Mouse (Mus musculus) spleen, adult 2 months (tissue): Measurements from ENCODE around the gene Prox2. TPM values are rescaled to one million over a fixed set of nuclear protein-coding genes. Genes with fewer than 3 reads are reported as not detected.
A peak's percentile ranks its signal among the peaks of the same experiment; 100 is the strongest.

ENCODE experiments used
- DNase-seq, 2 experiments: peaks; one replicate each; pipeline versions ENCODE4 v3.0.0 to v3.0.0-alpha.2; 2012 to 2021; ENCODE audit warnings: low spot score in 2 of 2, low read depth in 1 of 2
- H3K27ac ChIP-seq: fragments of 200-500 bp; 2 replicates; pipeline ENCODE4 v1.5.1; 2012; ENCODE audit warnings: low read length, inconsistent platforms; ENCODE audit not compliant: insufficient read depth
- H3K27me3 ChIP-seq: fragments of 200-500 bp; 2 replicates; pipeline ENCODE4 v1.6.1; 2012; ENCODE audit warnings: mild to moderate bottlenecking, moderate library complexity, low read length, inconsistent platforms; ENCODE audit not compliant: control insufficient read depth, insufficient read depth
- H3K36me3 ChIP-seq: fragments of 200-500 bp; 2 replicates; pipeline ENCODE4 v1.6.1; 2012; ENCODE audit warnings: mild to moderate bottlenecking, low read length, inconsistent platforms; ENCODE audit not compliant: control insufficient read depth, insufficient read depth
- H3K4me1 ChIP-seq: fragments of 200-500 bp; 2 replicates; pipeline ENCODE4 v1.6.1; 2011; ENCODE audit warnings: inconsistent platforms; ENCODE audit not compliant: control insufficient read depth, insufficient read depth, insufficient read length
- H3K4me3 ChIP-seq: fragments of 200-500 bp; 2 replicates; pipeline ENCODE4 v1.5.1; 2011; ENCODE audit warnings: mild to moderate bottlenecking, inconsistent platforms; ENCODE audit not compliant: insufficient read depth, insufficient read length; ENCODE audit errors: extremely low read depth
- CTCF ChIP-seq: fragments of 200-500 bp; IDR thresholded peaks from 2 replicates; pipeline ENCODE4 v1.5.1; 2011; ENCODE audit warnings: mild to moderate bottlenecking, inconsistent platforms; ENCODE audit not compliant: insufficient read depth, insufficient read length, insufficient replicate concordance; ENCODE audit errors: extremely low read depth
- POLR2A ChIP-seq: fragments of 200-500 bp; IDR thresholded peaks from 2 replicates; pipeline ENCODE4 v1.6.1; 2011; ENCODE audit warnings: low read depth, low read length, inconsistent platforms
- WGBS: fragments of 180-500 bp; shearing (Covaris S2); methylation state at CpG from one replicate; pipeline ENCODE4 v1.1.7; 2018; 5-methylcytosine and 5-hydroxymethylcytosine counted together
- polyA plus RNA-seq: library from polyadenylated mRNA; depleted of rRNA; stranded (reverse); fragments of >200 nt; gene quantifications from 2 replicates; pipeline ENCODE4 v1.2.3, GENCODE M21; 2012

Prox2 gene
- polyA plus RNA-seq, 1 experiment: 2.6 TPM

DNA sequence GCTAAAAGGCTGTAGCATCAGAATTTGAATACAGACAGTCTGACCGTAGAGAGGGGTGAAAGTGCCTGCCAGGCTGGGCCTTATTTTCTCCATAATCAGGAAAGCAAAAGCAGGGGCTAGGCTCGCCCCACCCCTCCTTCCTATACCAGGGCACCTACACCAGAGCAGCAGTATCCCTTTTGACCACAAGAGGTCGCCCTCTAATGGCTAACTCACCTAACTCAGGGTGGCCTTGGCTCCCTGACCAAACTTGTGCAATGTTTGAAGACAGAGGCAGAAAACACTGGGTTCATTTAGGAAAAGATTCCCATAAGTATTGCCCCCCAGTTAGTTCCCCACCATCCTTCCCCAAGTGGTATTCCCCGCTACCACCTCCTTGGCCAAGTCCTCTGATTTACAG lies 32.2 kb upstream of the Prox2 start:
- Histone ChIP-seq H3K36me3 (no peaks in the 10 kb centered on the region), H3K4me1 (no peaks in the 10 kb centered on the region), H3K4me3 (no peak overlapping the region), H3K27ac (no peak overlapping the region), H3K27me3 (0 out of 2 replicates have a peak, but pooled peaks cover 1% of the 10 kb centered on the region)
- peak; percentile 40 to 75 for DNase-seq
- no peak for TF ChIP-seq POLR2A
- peak; percentile 68; the same call in 1 of the 2 replicates for TF ChIP-seq CTCF
- 25% methylated on average over 4 of the region's 4 CpGs for WGBS

- WGBS: 84% methylated on average over 6 of the region's 6 CpGs
- H3K36me3 ChIP-seq: no peaks in the 10 kb centered on the region
- TF ChIP-seq CTCF: no peak
- H3K27me3 ChIP-seq: no peaks in the 10 kb centered on the region
- no peak overlapping the region for H3K4me3 ChIP-seq
- no peak overlapping the region for H3K27ac ChIP-seq
- DNase-seq: no peak
- H3K4me1 ChIP-seq: no peaks in the 10 kb centered on the region
Observed at GRCm38 (mm10) chr12:85141096-85141495, 30.5 kb upstream of the Prox2 start.

DNA sequence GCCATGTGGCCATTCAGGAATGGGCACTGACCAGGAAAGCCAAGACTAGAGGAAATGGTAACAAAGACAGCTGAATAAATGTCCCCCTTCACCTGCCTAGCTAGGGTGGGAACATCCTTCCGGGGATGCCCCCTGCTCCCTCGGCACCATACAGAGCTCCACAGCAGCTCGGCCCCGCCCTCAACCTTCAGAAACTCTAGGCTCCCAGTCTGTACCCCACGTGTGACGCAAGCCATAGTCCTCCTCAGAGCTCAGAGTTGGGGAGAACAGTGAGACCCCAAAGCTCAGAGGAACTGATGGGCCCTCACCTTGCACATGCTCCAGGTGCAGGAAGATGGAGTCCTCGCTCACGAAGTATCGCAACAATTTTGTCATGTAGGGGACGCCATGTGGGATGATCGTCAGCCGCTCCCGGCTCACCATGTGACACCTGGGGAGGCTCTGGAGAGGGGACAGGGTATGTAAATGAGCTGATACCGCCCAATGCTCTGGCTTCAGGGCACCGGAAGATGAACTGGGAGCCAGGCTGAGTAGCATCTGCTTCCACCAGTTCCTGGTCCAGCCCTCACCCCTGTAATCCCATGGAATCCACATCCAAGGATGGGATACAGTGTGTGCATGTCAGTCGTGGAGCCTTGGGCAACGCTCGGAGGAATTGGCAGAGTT lies 29.6 kb upstream of the Prox2 start:
- no peak overlapping the region for H3K27ac ChIP-seq
- WGBS: 60% methylated on average over 18 of the region's 18 CpGs

DNA sequence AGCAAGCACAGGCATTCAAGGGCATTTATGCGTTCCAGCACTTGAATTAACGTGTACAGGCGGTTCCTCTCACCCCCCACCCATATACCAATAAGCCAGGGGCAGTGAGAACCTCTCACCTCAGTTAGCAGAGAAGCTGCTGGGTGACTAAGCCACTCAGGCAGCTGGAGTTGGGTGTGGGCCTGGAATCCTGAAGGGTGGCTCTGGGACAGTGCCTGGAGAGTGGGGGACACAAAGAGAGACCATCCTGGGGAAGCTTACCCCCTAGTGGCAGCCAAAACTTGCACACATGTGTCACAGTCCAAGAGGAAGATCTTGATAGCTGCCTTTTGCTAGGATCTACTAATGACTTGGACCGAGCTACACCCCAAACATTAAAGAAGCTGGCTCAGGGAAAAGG lies 26.1 kb upstream of the Prox2 start:
- Histone ChIP-seq H3K4me1 (no peaks in the 10 kb centered on the region), H3K27me3 (no peaks in the 10 kb centered on the region)
- WGBS: 84% methylated on average over 4 of the region's 4 CpGs

More for the DNA sequence above, 29.6 kb upstream of the Prox2 start:
- Histone ChIP-seq H3K27me3 (no peaks in the 10 kb centered on the region), H3K4me3 (no peak overlapping the region), H3K36me3 (no peaks in the 10 kb centered on the region), H3K4me1 (no peaks in the 10 kb centered on the region)
- no peak for DNase-seq
- TF ChIP-seq CTCF (no peak), POLR2A (no peak)

GRCm38 (mm10) chr12:85135513-85136470 lies 25.2 kb upstream of the Prox2 start:
- DNase-seq: no peak
- 85% methylated on average over 19 of the region's 19 CpGs for WGBS
- H3K27ac ChIP-seq: no peak overlapping the region

More for the DNA sequence above, 26.1 kb upstream of the Prox2 start:
- DNase-seq: no peak
- TF ChIP-seq CTCF: no peak
- no peak for TF ChIP-seq POLR2A
- Histone ChIP-seq H3K36me3 (peaks cover 24% of the 10 kb centered on the region), H3K4me3 (no peak overlapping the region), H3K27ac (no peak overlapping the region)

DNA sequence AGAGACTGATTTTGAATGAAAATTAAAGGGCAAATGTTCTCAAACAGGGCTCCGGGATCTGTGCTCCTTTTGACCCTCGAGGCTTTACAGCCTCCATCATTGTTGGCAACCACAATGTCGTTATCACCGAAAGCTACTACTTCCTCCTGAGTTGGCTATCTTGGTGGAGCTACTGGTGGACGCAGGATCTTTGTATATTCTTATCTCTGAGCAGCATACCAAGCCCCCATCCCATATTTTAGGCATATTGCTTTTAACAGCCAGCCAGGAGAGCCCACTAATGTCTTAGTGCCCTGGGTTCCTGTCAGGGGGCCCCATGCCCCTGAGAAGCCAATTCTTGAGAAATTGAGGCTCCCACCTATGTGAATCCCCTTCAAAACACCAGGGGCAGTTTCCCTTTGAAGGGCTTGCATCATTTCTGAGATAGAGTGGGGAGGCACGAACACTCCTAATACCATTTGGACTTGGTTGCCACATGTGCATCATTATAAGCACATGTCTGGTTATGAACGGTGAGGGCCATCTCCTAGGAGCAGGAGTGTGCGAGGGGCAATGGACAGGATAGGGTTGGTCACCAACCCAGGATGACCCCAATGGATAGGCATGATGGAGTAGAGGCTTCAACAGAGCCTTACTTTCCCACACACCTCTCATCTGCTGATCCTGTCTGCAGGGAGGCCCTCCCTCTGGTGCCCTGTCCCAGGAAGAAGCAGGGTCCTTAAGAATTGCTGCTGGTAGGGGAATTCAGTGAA lies 23.7 kb upstream of the Prox2 start:
- peaks cover 45% of the 10 kb centered on the region for H3K36me3 ChIP-seq
- H3K27ac ChIP-seq: no peak overlapping the region
- no peak overlapping the region for H3K4me3 ChIP-seq
- WGBS: 68% methylated on average over 8 of the region's 8 CpGs
- DNase-seq: no peak
- H3K4me1 ChIP-seq: no peaks in the 10 kb centered on the region
- no peak for TF ChIP-seq POLR2A
- no peak for TF ChIP-seq CTCF
- H3K27me3 ChIP-seq: no peaks in the 10 kb centered on the region

More at GRCm38 (mm10) chr12:85135513-85136470, 25.2 kb upstream of the Prox2 start:
- H3K27me3 ChIP-seq: no peaks in the 10 kb centered on the region
- TF ChIP-seq CTCF (no peak), POLR2A (no peak)
- H3K4me3 ChIP-seq: no peak overlapping the region
- no peaks in the 10 kb centered on the region for H3K4me1 ChIP-seq
- peaks cover 30% of the 10 kb centered on the region for H3K36me3 ChIP-seq
